Mouse (Mus musculus) forebrain, postnatal 0 days (tissue): ENCODE data around the gene Zfp74. TPM values are rescaled to one million over a fixed set of nuclear protein-coding genes. Genes with fewer than 3 reads are reported as not detected.
"Not testable (repeated sequence)": the region's sequence is repeated elsewhere in the genome, so short reads cannot be mapped to it uniquely, and the experiment has no call there.

Source experiments
- ATAC-seq: fragments of 200-750 bp; cut with Nextera tagmentation; 2 replicates; pipeline ENCODE4 v1.8.0; 2017; ENCODE audit warnings: mild to moderate bottlenecking, moderate library complexity
- DNase-seq: peaks from one replicate; pipeline ENCODE4 v3.0.0-alpha.2; 2015
- H3K27ac ChIP-seq: fragments of 300-500 bp; sonication (generic); 2 replicates; pipeline ENCODE4 v1.5.1; 2014; ENCODE audit warnings: low read depth, mild to moderate bottlenecking, antibody characterized with exemption, low read length, moderate library complexity, mixed read lengths
- H3K27me3 ChIP-seq: fragments of 300-500 bp; sonication (generic); 2 replicates; pipeline ENCODE4 v1.6.1; 2014; ENCODE audit warnings: mild to moderate bottlenecking, low read length, mixed read lengths; ENCODE audit not compliant: insufficient read depth
- H3K36me3 ChIP-seq: fragments of 300-500 bp; sonication (generic); 2 replicates; pipeline ENCODE4 v1.6.1; 2014; ENCODE audit warnings: mild to moderate bottlenecking, moderate library complexity; ENCODE audit not compliant: insufficient read depth
- H3K4me1 ChIP-seq: fragments of 300-500 bp; sonication (generic); 2 replicates; pipeline ENCODE4 v1.6.1; 2014; ENCODE audit warnings: antibody characterized with exemption; ENCODE audit not compliant: insufficient read depth
- H3K4me2 ChIP-seq: fragments of 300-500 bp; sonication (generic); 2 replicates; pipeline ENCODE4 v1.6.1; 2014; ENCODE audit warnings: low read depth, mild to moderate bottlenecking, moderate library complexity
- H3K4me3 ChIP-seq: fragments of 300-500 bp; sonication (generic); 2 replicates; pipeline ENCODE4 v1.5.1; 2014; ENCODE audit warnings: low read depth, low read length, mixed read lengths
- H3K9ac ChIP-seq: fragments of 300-500 bp; sonication (generic); 2 replicates; pipeline ENCODE4 v1.6.1; 2014; ENCODE audit warnings: mild to moderate bottlenecking
- H3K9me3 ChIP-seq: fragments of 300-500 bp; sonication (generic); 2 replicates; pipeline ENCODE4 v1.6.1; 2016; ENCODE audit warnings: low read length
- CTCF ChIP-seq: sonication (generic); IDR thresholded peaks from 2 replicates; pipeline ENCODE4 v1.5.1; 2016; ENCODE audit warnings: antibody characterized with exemption, control low read depth, low read depth
- WGBS: fragments of 180-500 bp; shearing (Covaris S2); extraction: QIAGEN DNeasy Blood & Tissue Kit; methylation state at CpG from one replicate; pipeline ENCODE4 v1.1.7; 2014; 5-methylcytosine and 5-hydroxymethylcytosine counted together
- polyA plus RNA-seq: library from polyadenylated mRNA; unstranded; fragments of >200 nt; fragmentation: Nextera tagmentation; extraction: Ambion mirVana; gene quantifications from 2 replicates; pipeline ENCODE4 v1.2.1, GENCODE M21; 2015
- total RNA-seq: library from RNA; depleted of rRNA; stranded (reverse); fragments of >200 nt; gene quantifications from 2 replicates; pipeline ENCODE4 v1.2.3, GENCODE M21; 2014

Gene Zfp74
- total and polyA plus RNA-seq, 2 experiments from 2014 or later = 14.4 to 15.8 TPM

GRCm38 (mm10) chr7:29980761-29981160, 26.9 kb upstream of the Zfp74 start:
- WGBS = 97% methylated on average over 1 of the region's 1 CpGs

GRCm38 (mm10) chr7:29970686-29971085, 16.8 kb upstream of the Zfp74 start:
- DNase-seq = no peak
- Histone ChIP-seq H3K27ac (no peak overlapping the region), H3K36me3 (no peaks in the 10 kb centered on the region), H3K27me3 (no peaks in the 10 kb centered on the region), H3K9me3 (no peaks in the 10 kb centered on the region), H3K4me1 (no peaks in the 10 kb centered on the region), H3K4me2 (no peak overlapping the region), H3K4me3 (no peak overlapping the region), H3K9ac (no peak overlapping the region)
- ATAC-seq = no peak
- no peak for TF ChIP-seq CTCF
- 92% methylated on average over 9 of the region's 9 CpGs for WGBS

More at GRCm38 (mm10) chr7:29980761-29981160, 26.9 kb upstream of the Zfp74 start:
- DNase-seq (no peak), ATAC-seq (no peak)
- Histone ChIP-seq H3K27me3 (no peaks in the 10 kb centered on the region), H3K9ac (no peak overlapping the region), H3K4me2 (no peak overlapping the region), H3K9me3 (no peaks in the 10 kb centered on the region), H3K36me3 (no peaks in the 10 kb centered on the region), H3K4me1 (peaks cover 11% of the 10 kb centered on the region; the same call in 1 of the 2 replicates), H3K27ac (no peak overlapping the region), H3K4me3 (no peak overlapping the region)
- no peak for TF ChIP-seq CTCF

- DNase-seq, H3K4me2 ChIP-seq, H3K9me3 ChIP-seq, H3K36me3 ChIP-seq, ATAC-seq, H3K27me3 ChIP-seq, H3K27ac ChIP-seq, H3K4me1 ChIP-seq, H3K9ac ChIP-seq, H3K4me3 ChIP-seq: not testable (repeated sequence)
- 57% methylated on average over 34 of the region's 39 CpGs for WGBS
Measured at GRCm38 (mm10) chr7:29965115-29965810, 11.4 kb upstream of the Zfp74 start.

GRCm38 (mm10) chr7:29959004-29959403, 5.1 kb upstream of the Zfp74 start:
- DNase-seq = no peak
- TF ChIP-seq CTCF = no peak
- no peaks in the 10 kb centered on the region for H3K4me1 ChIP-seq
- no peak overlapping the region for H3K27ac ChIP-seq
- H3K27me3 ChIP-seq = no peaks in the 10 kb centered on the region
- H3K9ac ChIP-seq = no peak overlapping the region
- no peak for ATAC-seq
- H3K9me3 ChIP-seq = no peaks in the 10 kb centered on the region
- no peak overlapping the region for H3K4me2 ChIP-seq
- no peak overlapping the region for H3K4me3 ChIP-seq
- H3K36me3 ChIP-seq = no peaks in the 10 kb centered on the region
- 65% methylated on average over 3 of the region's 3 CpGs for whole genome bisulfite sequencing

GRCm38 (mm10) chr7:29958125-29958724, 4.3 kb upstream of the Zfp74 start:
- no peak for ATAC-seq
- Histone ChIP-seq H3K27me3 (no peaks in the 10 kb centered on the region), H3K27ac (no peak overlapping the region), H3K9ac (no peak overlapping the region), H3K9me3 (no peaks in the 10 kb centered on the region), H3K4me3 (no peak overlapping the region), H3K4me2 (no peak overlapping the region), H3K36me3 (no peaks in the 10 kb centered on the region), H3K4me1 (no peaks in the 10 kb centered on the region)
- WGBS = 89% methylated on average over 11 of the region's 11 CpGs
- no peak for TF ChIP-seq CTCF
- DNase-seq = no peak

- Histone ChIP-seq H3K4me2 (no peak overlapping the region), H3K9me3 (no peaks in the 10 kb centered on the region), H3K9ac (no peak overlapping the region), H3K27ac (no peak overlapping the region), H3K4me1 (peaks cover 6% of the 10 kb centered on the region), H3K27me3 (no peaks in the 10 kb centered on the region), H3K4me3 (no peak overlapping the region), H3K36me3 (no peaks in the 10 kb centered on the region)
- 68% methylated on average over 10 of the region's 10 CpGs for WGBS
- DNase-seq (no peak), ATAC-seq (no peak)
- TF ChIP-seq CTCF = no peak
Measured at GRCm38 (mm10) chr7:29956257-29956656, 2.4 kb upstream of the Zfp74 start.

GRCm38 (mm10) chr7:29954731-29955130, 842 bp upstream of the Zfp74 start:
- Histone ChIP-seq H3K27ac (no peak overlapping the region), H3K4me1 (peaks cover 6% of the 10 kb centered on the region), H3K4me2 (peak overlapping the region; percentile 57; the same call in 1 of the 2 replicates), H3K4me3 (peak overlapping the region; percentile 64; the same call in 1 of the 2 replicates), H3K27me3 (no peaks in the 10 kb centered on the region), H3K9ac (no peak overlapping the region), H3K9me3 (no peaks in the 10 kb centered on the region), H3K36me3 (no peaks in the 10 kb centered on the region)
- 18% methylated on average over 4 of the region's 4 CpGs for WGBS
- ATAC-seq (no peak), DNase-seq (peak; percentile 43)
- TF ChIP-seq CTCF = peak; percentile 64
